Mouse (Mus musculus) erythroblast, embryonic 14.5 days (primary cell): ENCODE measurements at regions not wholly inside any gene's neighbourhood (a gene's known extent, or its start where the extent isn't known, plus 50 kb on each side); places are given as distances from the start of the nearest gene placed in this dataset.

Experiments
- GATA1 ChIP-seq: IDR thresholded peaks from 2 replicates; pipeline ENCODE4 v1.6.1; 2012; ENCODE audit warnings: low read length, inconsistent platforms, mixed read lengths
- TAL1 ChIP-seq: IDR thresholded peaks from 3 replicates; pipeline ENCODE4 v1.6.1; 2012; ENCODE audit warnings: low read length, inconsistent platforms, mixed read lengths

GRCm38 (mm10) chrX:9789542-9789941 is 57.2 kb upstream of the Hypm start:
- no peak for TF ChIP-seq GATA1
- TF ChIP-seq TAL1: no peak
